Mouse (Mus musculus): Measurements from ENCODE around the gene Nek9.
"Not testable (repeated sequence)": the region's sequence is repeated elsewhere in the genome, so short reads cannot be mapped to it uniquely, and the experiment has no call there.

Gene Nek9

GRCm38 (mm10) chr12:85288486-85289156, 50.5 kb downstream of the Nek9 start, which contains the start of gene Zc2hc1c:
Zc2hc1c (plus strand) TSS chr12:85288591.
- DNase-seq = peak; percentile 97 to 98

- peak in 1 of 2 experiments; percentile 45 for DNase-seq
These were observed 51.2 kb downstream of the Nek9 start, which contains the start of gene Acyp1 for GRCm38 (mm10) chr12:85287809-85288485. Acyp1 (minus strand) TSS chr12:85288438.

GRCm38 (mm10) chr12:85286941-85287340, 52.2 kb downstream of the Nek9 start:
- DNase-seq = peak; percentile 40 to 45

GRCm38 (mm10) chr12:85284996-85285395, 54.2 kb downstream of the Nek9 start:
- DNase-seq = no peak

- DNase-seq = no peak
These were observed 54.8 kb downstream of the Nek9 start for GRCm38 (mm10) chr12:85284331-85284730.

- DNase-seq = not testable (repeated sequence)
These were observed 57.4 kb downstream of the Nek9 start for GRCm38 (mm10) chr12:85281756-85282155.

- DNase-seq = no peak
These were observed 58.1 kb downstream of the Nek9 start for GRCm38 (mm10) chr12:85280845-85281651.

GRCm38 (mm10) chr12:85280105-85280844, 58.9 kb downstream of the Nek9 start:
- DNase-seq = peak; percentile 97 to 98

- peak in 1 of 2 experiments; percentile 44 for DNase-seq
These were observed 59.6 kb downstream of the Nek9 start for GRCm38 (mm10) chr12:85279396-85280080.

GRCm38 (mm10) chr12:85278919-85279318, 60.2 kb downstream of the Nek9 start:
- DNase-seq = no peak

- no peak for DNase-seq
These were observed 62.9 kb downstream of the Nek9 start for GRCm38 (mm10) chr12:85276273-85276672.

- DNase-seq = no peak
These were observed 65.7 kb downstream of the Nek9 start for GRCm38 (mm10) chr12:85273508-85273907.

- no peak for DNase-seq
These were observed 67.3 kb downstream of the Nek9 start for GRCm38 (mm10) chr12:85271843-85272206.

- DNase-seq = no peak
These were observed 67.9 kb downstream of the Nek9 start for GRCm38 (mm10) chr12:85271132-85271842.

GRCm38 (mm10) chr12:85270319-85270718, 68.8 kb downstream of the Nek9 start, which contains the start of gene Mlh3:
Mlh3 (minus strand) TSS chr12:85270599.
- DNase-seq = peak; percentile 88 to 94

- no peak for DNase-seq
These were observed 69.3 kb downstream of the Nek9 start for GRCm38 (mm10) chr12:85269821-85270220.

- DNase-seq = no peak
These were observed 72.9 kb downstream of the Nek9 start for GRCm38 (mm10) chr12:85266248-85266647.

GRCm38 (mm10) chr12:85264940-85265339, 74.2 kb downstream of the Nek9 start:
- DNase-seq = no peak

- no peak for DNase-seq
These were observed 74.6 kb downstream of the Nek9 start for GRCm38 (mm10) chr12:85264531-85264930.

GRCm38 (mm10) chr12:85263190-85263589, 76.0 kb downstream of the Nek9 start:
- no peak for DNase-seq

GRCm38 (mm10) chr12:85262489-85262888, 76.7 kb downstream of the Nek9 start:
- DNase-seq = no peak

Measured in kidney, postnatal 25 days (tissue).